Mouse (Mus musculus): ENCODE measurements around the gene Wdr89. TPM values are rescaled to one million over a fixed set of nuclear protein-coding genes. Genes with fewer than 3 reads are reported as not detected.

The Wdr89 gene
- total RNA-seq, 1 experiment = 29.8 TPM

GRCm38 (mm10) chr12:75671759-75672315, 2.5 kb upstream of the Wdr89 start:
- H3K27ac ChIP-seq (ENCODE audit: insufficient read depth, low read depth, low read length, poor library complexity, severe bottlenecking) = no peak overlapping the region
- no peaks in the 10 kb centered on the region for H3K36me3 ChIP-seq (ENCODE audit: control insufficient read depth, insufficient read depth, low read length, poor library complexity, severe bottlenecking)
- no peak overlapping the region for H3K4me3 ChIP-seq (ENCODE audit: insufficient read depth in 1 of 2, low read depth in 1 of 2, low read length in 2 of 2, poor library complexity in 1 of 2, severe bottlenecking in 1 of 2)
- no peak for TF ChIP-seq MAFK (IDR thresholded peaks at IDR 0.05; ENCODE audit: insufficient read depth, low read depth, low read length)
- no peak for TF ChIP-seq ZNF384 (IDR thresholded peaks at IDR 0.05; ENCODE audit: low read depth, low read length)
- no peak for TF ChIP-seq CHD2 (IDR thresholded peaks at IDR 0.05; ENCODE audit: low read depth, low read length)
- no peak for TF ChIP-seq HCFC1 (IDR thresholded peaks at IDR 0.05; ENCODE audit: borderline replicate concordance, insufficient read depth, low read length)
- TF ChIP-seq ZC3H11A (IDR thresholded peaks at IDR 0.05; ENCODE audit: borderline replicate concordance, low read depth, low read length) = no peak
- in situ Hi-C loops (cut with MboI; ENCODE audit: low sequenced_read_pairs in 2 of 2, unreplicated experiment in 2 of 2) = no loop called here
- H3K9me3 ChIP-seq (ENCODE audit: control insufficient read depth, insufficient read depth, low read depth, low read length) = no peaks in the 10 kb centered on the region
- DNase-seq (ENCODE audit: low read depth, low spot score) = no peak
- peaks cover 0 to 2% of the 10 kb centered on the region in 2 experiments; a peak in 1 of 4 replicates for H3K4me1 ChIP-seq (ENCODE audit: control insufficient read depth in 2 of 2, insufficient read depth in 2 of 2, low read length in 2 of 2, poor library complexity in 1 of 2)
- no peak overlapping the region for H3K9ac ChIP-seq (ENCODE audit: insufficient read depth, low read depth, low read length, poor library complexity, severe bottlenecking)

DNA sequence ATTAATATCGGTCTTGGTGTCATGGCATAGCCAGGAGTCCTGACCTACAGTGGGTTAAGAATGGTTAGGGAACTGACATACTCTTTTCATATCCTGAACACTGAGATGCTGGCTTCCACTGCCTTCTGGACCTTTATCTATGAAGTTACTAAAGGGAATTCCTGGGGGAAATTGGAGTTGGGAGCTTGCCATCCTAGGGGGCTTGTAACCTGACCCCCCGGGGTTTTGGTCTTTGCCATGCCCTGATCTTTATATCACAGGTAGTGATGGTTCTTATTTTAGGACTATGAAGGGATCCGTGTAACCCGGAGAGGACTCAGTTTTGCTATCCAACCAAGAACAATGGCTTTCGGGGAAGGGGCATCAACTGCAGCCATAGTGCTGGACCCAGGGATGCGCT, 1.3 kb upstream of the Wdr89 start:
- H3K4me3 ChIP-seq (ENCODE audit: insufficient read depth in 1 of 2, low read depth in 1 of 2, low read length in 2 of 2, poor library complexity in 1 of 2, severe bottlenecking in 1 of 2) = peak overlapping the region; percentile 79 to 96
- no peak for DNase-seq (ENCODE audit: low read depth, low spot score)
- in situ Hi-C loops (cut with MboI; ENCODE audit: low sequenced_read_pairs in 2 of 2, unreplicated experiment in 2 of 2) = no loop called here
- peak overlapping the region; percentile 87; the same call in 1 of the 2 replicates for H3K9ac ChIP-seq (ENCODE audit: insufficient read depth, low read depth, low read length, poor library complexity, severe bottlenecking)
- no peak overlapping the region for H3K27ac ChIP-seq (ENCODE audit: insufficient read depth, low read depth, low read length, poor library complexity, severe bottlenecking)
- TF ChIP-seq ZNF384 (IDR thresholded peaks at IDR 0.05; ENCODE audit: low read depth, low read length) (no peak), ZC3H11A (IDR thresholded peaks at IDR 0.05; ENCODE audit: borderline replicate concordance, low read depth, low read length) (no peak), HCFC1 (IDR thresholded peaks at IDR 0.05; ENCODE audit: borderline replicate concordance, insufficient read depth, low read length) (no peak), MAFK (IDR thresholded peaks at IDR 0.05; ENCODE audit: insufficient read depth, low read depth, low read length) (no peak), CHD2 (IDR thresholded peaks at IDR 0.05; ENCODE audit: low read depth, low read length) (no peak)
- no peaks in the 10 kb centered on the region for H3K9me3 ChIP-seq (ENCODE audit: control insufficient read depth, insufficient read depth, low read depth, low read length)
- no peaks in the 10 kb centered on the region; a peak in 2 of 4 replicates for H3K4me1 ChIP-seq (ENCODE audit: control insufficient read depth in 2 of 2, insufficient read depth in 2 of 2, low read length in 2 of 2, poor library complexity in 1 of 2)
- peaks cover 2% of the 10 kb centered on the region for H3K36me3 ChIP-seq (ENCODE audit: control insufficient read depth, insufficient read depth, low read length, poor library complexity, severe bottlenecking)

GRCm38 (mm10) chr12:75668916-75669257, 450 bp downstream of the Wdr89 start:
- peak overlapping the region; percentile 91 for H3K9ac ChIP-seq (ENCODE audit: insufficient read depth, low read depth, low read length, poor library complexity, severe bottlenecking)
- peak overlapping the region; percentile 12 for H3K27ac ChIP-seq (ENCODE audit: insufficient read depth, low read depth, low read length, poor library complexity, severe bottlenecking)
- DNase-seq (ENCODE audit: low read depth, low spot score) = peak; percentile 16
- TF ChIP-seq ZNF384 (IDR thresholded peaks at IDR 0.05; ENCODE audit: low read depth, low read length) = no peak
- no peaks in the 10 kb centered on the region for H3K9me3 ChIP-seq (ENCODE audit: control insufficient read depth, insufficient read depth, low read depth, low read length)
- peak overlapping the region; percentile 80 to 90 for H3K4me3 ChIP-seq (ENCODE audit: insufficient read depth in 1 of 2, low read depth in 1 of 2, low read length in 2 of 2, poor library complexity in 1 of 2, severe bottlenecking in 1 of 2)
- in situ Hi-C loops (cut with MboI; ENCODE audit: low sequenced_read_pairs in 2 of 2, unreplicated experiment in 2 of 2) = no loop called here
- H3K36me3 ChIP-seq (ENCODE audit: control insufficient read depth, insufficient read depth, low read length, poor library complexity, severe bottlenecking) = peaks cover 2% of the 10 kb centered on the region
- H3K4me1 ChIP-seq (ENCODE audit: control insufficient read depth in 2 of 2, insufficient read depth in 2 of 2, low read length in 2 of 2, poor library complexity in 1 of 2) = peaks cover 0 to 2% of the 10 kb centered on the region in 2 experiments; a peak in 2 of 4 replicates

DNA sequence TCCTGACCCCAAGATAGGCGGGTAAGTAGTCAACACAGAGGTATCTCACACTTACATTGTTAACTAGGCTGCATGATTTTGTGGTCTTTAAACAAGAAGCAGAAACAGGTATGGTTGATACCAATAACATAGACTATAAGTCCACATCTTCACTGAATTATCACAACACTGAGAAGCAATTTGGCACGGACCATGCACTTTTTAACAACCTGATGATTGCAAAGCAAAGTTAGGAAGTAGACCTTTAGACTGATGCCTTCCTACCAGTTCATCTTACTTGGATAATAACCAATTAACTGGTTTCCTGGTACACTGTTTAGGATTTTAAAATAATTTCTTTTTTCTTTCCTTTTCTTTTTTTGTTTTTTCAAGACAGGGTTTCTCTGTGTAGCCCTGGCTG, 1.1 kb downstream of the Wdr89 start:
- Histone ChIP-seq H3K9me3 (ENCODE audit: control insufficient read depth, insufficient read depth, low read depth, low read length) (no peaks in the 10 kb centered on the region), H3K4me3 (ENCODE audit: insufficient read depth in 1 of 2, low read depth in 1 of 2, low read length in 2 of 2, poor library complexity in 1 of 2, severe bottlenecking in 1 of 2) (peak overlapping the region in 1 of 2 experiments; percentile 90; a peak in 2 of 4 replicates), H3K36me3 (ENCODE audit: control insufficient read depth, insufficient read depth, low read length, poor library complexity, severe bottlenecking) (peaks cover 2% of the 10 kb centered on the region), H3K4me1 (ENCODE audit: control insufficient read depth in 2 of 2, insufficient read depth in 2 of 2, low read length in 2 of 2, poor library complexity in 1 of 2) (peaks cover 0 to 7% of the 10 kb centered on the region in 2 experiments; a peak in 2 of 4 replicates), H3K27ac (ENCODE audit: insufficient read depth, low read depth, low read length, poor library complexity, severe bottlenecking) (no peak overlapping the region), H3K9ac (ENCODE audit: insufficient read depth, low read depth, low read length, poor library complexity, severe bottlenecking) (no peak overlapping the region)
- TF ChIP-seq CHD2 (IDR thresholded peaks at IDR 0.05; ENCODE audit: low read depth, low read length) = no peak
- DNase-seq (ENCODE audit: low read depth, low spot score) = no peak
- in situ Hi-C loops (cut with MboI; ENCODE audit: low sequenced_read_pairs in 2 of 2, unreplicated experiment in 2 of 2) = no loop called here

DNA sequence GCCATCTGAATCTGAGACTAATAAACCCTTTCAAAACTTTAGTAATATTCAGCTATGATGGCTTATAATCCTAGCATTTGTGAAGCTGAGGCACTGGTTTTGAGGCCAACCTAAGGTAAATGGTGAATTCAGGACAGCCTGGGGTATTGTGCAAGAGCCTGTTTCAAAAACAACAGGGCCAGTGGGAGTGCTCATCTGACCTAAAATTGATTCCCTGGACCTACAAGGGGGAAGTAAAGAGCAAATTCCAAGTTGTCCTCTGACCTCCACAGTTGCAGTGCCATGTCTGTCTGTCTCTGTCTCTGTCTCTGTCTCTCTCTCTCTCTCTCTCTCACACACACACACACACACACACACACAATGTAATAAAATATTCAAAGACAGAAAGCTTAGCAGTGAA, 2.4 kb downstream of the Wdr89 start:
- in situ Hi-C loops (cut with MboI; ENCODE audit: low sequenced_read_pairs in 2 of 2, unreplicated experiment in 2 of 2) = no loop called here
- Histone ChIP-seq H3K4me3 (ENCODE audit: insufficient read depth in 1 of 2, low read depth in 1 of 2, low read length in 2 of 2, poor library complexity in 1 of 2, severe bottlenecking in 1 of 2) (no peak overlapping the region), H3K27ac (ENCODE audit: insufficient read depth, low read depth, low read length, poor library complexity, severe bottlenecking) (no peak overlapping the region; the same call in 1 of the 2 replicates), H3K9me3 (ENCODE audit: control insufficient read depth, insufficient read depth, low read depth, low read length) (no peaks in the 10 kb centered on the region), H3K9ac (ENCODE audit: insufficient read depth, low read depth, low read length, poor library complexity, severe bottlenecking) (no peak overlapping the region), H3K36me3 (ENCODE audit: control insufficient read depth, insufficient read depth, low read length, poor library complexity, severe bottlenecking) (peaks cover 2% of the 10 kb centered on the region), H3K4me1 (ENCODE audit: control insufficient read depth in 2 of 2, insufficient read depth in 2 of 2, low read length in 2 of 2, poor library complexity in 1 of 2) (peaks cover 0 to 7% of the 10 kb centered on the region in 2 experiments; a peak in 2 of 4 replicates)
- no peak for DNase-seq (ENCODE audit: low read depth, low spot score)
- TF ChIP-seq MAFK (IDR thresholded peaks at IDR 0.05; ENCODE audit: insufficient read depth, low read depth, low read length) (no peak), ZC3H11A (IDR thresholded peaks at IDR 0.05; ENCODE audit: borderline replicate concordance, low read depth, low read length) (no peak), ZNF384 (IDR thresholded peaks at IDR 0.05; ENCODE audit: low read depth, low read length) (no peak), HCFC1 (IDR thresholded peaks at IDR 0.05; ENCODE audit: borderline replicate concordance, insufficient read depth, low read length) (no peak), CHD2 (IDR thresholded peaks at IDR 0.05; ENCODE audit: low read depth, low read length) (no peak)

Measured in ES-E14 (cell line).